Mouse (Mus musculus) embryonic fibroblast, embryonic 13.5 days (primary cell): ENCODE results near the gene Maob. TPM values are rescaled to one million over a fixed set of nuclear protein-coding genes. Genes with fewer than 3 reads are reported as not detected.

Experiments used
- H3K27ac ChIP-seq: 2 replicates; pipeline ENCODE4 v1.5.1; 2012; ENCODE audit warnings: low read length, control low read depth, inconsistent platforms; ENCODE audit not compliant: insufficient read depth
- H3K4me1 ChIP-seq: 2 replicates; pipeline ENCODE4 v1.6.1; 2011; ENCODE audit warnings: low read length; ENCODE audit not compliant: control insufficient read depth, insufficient read depth
- H3K4me3 ChIP-seq: 2 replicates; pipeline ENCODE4 v1.5.1; 2011; ENCODE audit warnings: mild to moderate bottlenecking, control low read depth, low read length; ENCODE audit not compliant: insufficient read depth
- CTCF ChIP-seq: IDR thresholded peaks from 2 replicates; pipeline ENCODE4 v1.5.1; 2011; ENCODE audit warnings: mild to moderate bottlenecking, control low read depth, low read length, moderate library complexity, borderline replicate concordance; ENCODE audit not compliant: insufficient read depth
- POLR2A ChIP-seq: IDR thresholded peaks from 2 replicates; pipeline ENCODE4 v1.6.1; 2011; ENCODE audit warnings: low read depth, mild to moderate bottlenecking, control low read depth, low read length, moderate library complexity
- polyA plus RNA-seq: library from polyadenylated mRNA; stranded (reverse); fragments of >200 nt; gene quantifications from 2 replicates; pipeline ENCODE4 v1.2.4, GENCODE M21; 2011; ENCODE audit warnings: low read depth; ENCODE audit not compliant: missing spikeins, insufficient read length

Maob gene
- polyA plus RNA-seq, 1 experiment, result 9.2 TPM

DNA sequence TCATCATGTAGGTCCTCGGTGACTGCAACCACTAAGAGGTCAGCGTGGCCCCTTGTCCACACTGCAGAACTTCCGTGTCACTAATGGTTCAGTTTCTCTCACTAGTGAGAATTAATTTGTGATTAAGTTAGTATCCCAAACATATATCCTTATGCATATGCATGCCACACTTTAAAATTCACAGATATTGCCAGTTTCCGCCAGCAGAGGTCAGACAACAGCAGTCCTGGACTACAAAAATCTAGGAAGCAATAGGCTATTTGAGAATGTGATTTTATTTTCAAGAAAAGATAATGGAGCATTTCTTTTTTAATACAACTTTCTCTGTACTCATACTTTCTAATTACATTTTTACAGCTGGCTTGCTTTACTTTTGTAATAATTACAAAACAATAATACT is 51.0 kb downstream of the Maob start:
- no peaks in the 10 kb centered on the region for H3K4me1 ChIP-seq
- H3K4me3 ChIP-seq, result no peak overlapping the region
- TF ChIP-seq CTCF (no peak), POLR2A (no peak)
- no peak overlapping the region for H3K27ac ChIP-seq

DNA sequence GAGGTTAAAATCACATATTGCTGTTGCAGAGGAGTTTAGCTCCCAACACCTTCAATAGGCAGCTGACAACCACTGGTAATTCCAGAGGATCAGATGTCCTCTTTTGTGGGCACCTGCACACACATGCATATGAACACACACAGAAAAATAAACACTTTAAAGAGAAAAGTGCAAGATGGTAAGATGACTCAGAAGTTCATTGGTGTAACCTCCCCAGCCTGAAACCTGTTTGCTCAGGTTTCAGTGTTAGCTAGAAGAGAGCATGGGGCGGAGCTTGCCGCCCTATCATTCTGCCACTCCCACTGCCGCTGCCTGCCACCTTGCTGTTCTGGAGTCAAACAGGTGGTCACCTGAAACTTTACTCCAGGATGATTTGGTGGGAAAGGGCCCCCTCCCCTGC is 55.7 kb downstream of the Maob start:
- Histone ChIP-seq H3K4me3 (no peak overlapping the region), H3K27ac (no peak overlapping the region), H3K4me1 (no peaks in the 10 kb centered on the region)
- no peak for TF ChIP-seq POLR2A
- no peak for TF ChIP-seq CTCF

DNA sequence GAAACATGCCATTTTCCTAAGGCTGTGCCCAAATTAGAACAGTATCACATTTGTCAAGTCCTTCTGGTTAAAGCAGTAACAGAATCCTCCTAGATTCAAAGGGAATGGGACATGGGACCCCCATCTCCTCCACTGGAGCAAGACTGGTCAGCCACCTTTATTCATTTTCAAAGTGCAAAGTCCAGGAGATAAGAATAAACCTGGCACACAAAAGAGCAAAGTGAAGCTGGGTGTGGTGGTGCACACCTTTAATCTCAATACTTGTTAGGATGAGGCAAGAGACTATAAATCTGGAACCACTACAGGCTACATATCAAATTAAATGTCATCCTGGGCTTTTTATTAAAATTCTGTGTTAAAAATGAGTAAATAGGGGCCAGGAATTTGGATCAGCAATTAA is 62.4 kb downstream of the Maob start:
- H3K4me1 ChIP-seq, result no peaks in the 10 kb centered on the region
- TF ChIP-seq CTCF (no peak), POLR2A (no peak)
- no peak overlapping the region for H3K4me3 ChIP-seq
- H3K27ac ChIP-seq, result no peak overlapping the region

DNA sequence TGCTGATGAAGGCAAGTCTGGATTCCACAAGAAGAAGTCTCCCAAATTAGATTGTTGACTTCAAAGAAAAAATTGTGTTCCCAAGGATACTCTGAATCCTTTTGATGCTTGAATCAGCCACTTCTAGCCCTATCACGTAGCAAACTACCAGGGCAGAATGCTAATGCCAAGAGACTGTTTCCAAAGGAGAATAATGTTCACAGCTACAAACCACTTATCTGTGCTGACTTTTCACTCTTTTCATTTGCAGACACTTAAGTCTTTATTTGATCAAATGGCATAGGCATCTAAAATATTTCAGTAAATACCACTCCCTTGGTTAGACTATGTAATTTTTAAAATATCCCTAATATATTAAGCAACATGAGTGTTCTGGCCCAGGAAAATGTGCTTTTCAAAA is 68.2 kb downstream of the Maob start:
- H3K27ac ChIP-seq, result no peak overlapping the region
- no peaks in the 10 kb centered on the region for H3K4me1 ChIP-seq
- H3K4me3 ChIP-seq, result no peak overlapping the region
- TF ChIP-seq POLR2A (no peak), CTCF (no peak)

DNA sequence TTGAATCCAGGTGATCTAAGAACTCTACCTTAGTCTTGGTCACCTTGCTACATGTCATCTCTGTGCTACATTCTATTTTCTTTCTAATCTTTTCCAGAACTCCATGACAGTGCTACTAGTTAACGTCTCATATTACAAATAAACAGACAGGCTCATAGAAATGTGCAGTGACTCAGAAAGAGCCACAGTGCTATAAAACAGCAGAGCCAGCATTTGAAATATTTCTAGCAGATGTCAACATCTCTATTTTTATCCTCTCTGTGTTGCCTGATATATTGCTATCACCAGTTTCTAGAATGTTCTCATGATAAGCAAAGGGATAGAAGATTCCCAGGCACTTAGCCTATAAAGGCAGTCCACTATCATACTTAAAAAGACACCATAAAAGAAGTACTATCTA is 103.1 kb downstream of the Maob start:
- Histone ChIP-seq H3K4me3 (no peak overlapping the region), H3K4me1 (no peaks in the 10 kb centered on the region), H3K27ac (peak overlapping the region; percentile 40)
- TF ChIP-seq POLR2A, result no peak
- no peak for TF ChIP-seq CTCF

DNA sequence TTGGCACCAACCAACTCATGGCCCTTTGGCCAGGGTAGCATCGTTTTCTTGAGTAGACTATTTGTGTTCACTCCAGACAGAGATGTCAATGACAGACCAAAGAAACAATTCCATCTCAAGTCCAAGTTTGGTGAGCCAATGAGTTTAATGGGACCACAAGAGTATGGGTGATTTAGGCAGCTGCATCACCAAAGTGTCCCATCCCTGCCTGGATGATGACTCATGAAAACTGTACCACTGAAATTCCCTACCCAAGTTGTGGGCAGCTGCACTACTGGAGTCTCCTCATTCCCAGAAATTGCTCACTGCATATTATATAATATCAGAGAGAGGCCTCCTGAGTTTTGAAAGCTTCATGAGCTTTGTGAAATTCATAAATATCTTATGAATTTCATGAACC is 111.1 kb downstream of the Maob start:
- Histone ChIP-seq H3K4me1 (no peaks in the 10 kb centered on the region), H3K27ac (no peak overlapping the region), H3K4me3 (no peak overlapping the region)
- TF ChIP-seq CTCF, result no peak
- TF ChIP-seq POLR2A, result no peak

Other genes starting within 250 kb of the Maob start
- 38.2 and 46.8 TPM in 2 replicates for gene Maoa, start 197.7 kb downstream of the Maob start, polyA plus RNA-seq
- gene Ndp, start 94.4 kb upstream of the Maob start, polyA plus RNA-seq, result 0.33 and 0.53 TPM in 2 replicates